Mouse (Mus musculus) CH12.LX (cell line): ENCODE results near the gene Nckap1. TPM values are rescaled to one million over a fixed set of nuclear protein-coding genes. Genes with fewer than 3 reads are reported as not detected.

Experiments
- polyA plus RNA-seq: library from polyadenylated mRNA; unstranded; fragments of >175 nt; gene quantifications from 2 replicates; pipeline ENCODE4 v1.2.1, GENCODE M21; 2012; ENCODE audit warnings: low read depth; ENCODE audit not compliant: insufficient read length
- total RNA-seq, 2 experiments: library from RNA; depleted of rRNA; stranded (reverse); fragments of 300-350 nt in 1 of 2; fragments of >200 nt in 1 of 2; gene quantifications; 2 replicates each; pipeline ENCODE4 v1.2.3; 2012 to 2014

The Nckap1 gene
- total and polyA plus RNA-seq, 3 experiments, result 3.9 to 7.1 (median 6.8) TPM

Other genes with a start within 250 kb of the Nckap1 start
- gene Frzb, start 133.8 kb downstream of the Nckap1 start, total RNA-seq (2012; rRNA removed), result not detected in 2 replicates
- not detected in 2 replicates for gene Frzb, start 133.8 kb downstream of the Nckap1 start, total RNA-seq (2014; rRNA removed)
- gene Frzb, start 133.8 kb downstream of the Nckap1 start, polyA plus RNA-seq, result not detected in 2 replicates
- 19.0 TPM in 2 replicates for gene Dusp19, start 35.7 kb upstream of the Nckap1 start, total RNA-seq (2012; rRNA removed)
- 27.3 and 29.8 TPM in 2 replicates for gene Dusp19, start 35.7 kb upstream of the Nckap1 start, total RNA-seq (2014; rRNA removed)
- 22.7 and 23.1 TPM in 2 replicates for gene Dusp19, start 35.7 kb upstream of the Nckap1 start, polyA plus RNA-seq
- gene Nup35, start 35.9 kb upstream of the Nckap1 start, total RNA-seq (2012; rRNA removed), result 37.9 and 51.0 TPM in 2 replicates
- gene Nup35, start 35.9 kb upstream of the Nckap1 start, total RNA-seq (2014; rRNA removed), result 134 and 161 TPM in 2 replicates
- gene Nup35, start 35.9 kb upstream of the Nckap1 start, polyA plus RNA-seq, result 49.0 and 53.2 TPM in 2 replicates